Mouse (Mus musculus) C2C12 (cell line): ENCODE measurements around the gene Coq5.

Experiments used
- CEBPB ChIP-seq: IDR thresholded peaks from one replicate; pipeline ENCODE4 v1.6.1; 2011; ENCODE audit warnings: low read depth, mild to moderate bottlenecking, control low read depth, moderate library complexity
- CTCF ChIP-seq: IDR thresholded peaks from one replicate; pipeline ENCODE4 v1.5.1; 2011; ENCODE audit not compliant: control insufficient read depth, insufficient read depth, insufficient read length
- MAX ChIP-seq: IDR thresholded peaks from one replicate; pipeline ENCODE4 v1.6.1; 2011; ENCODE audit warnings: mild to moderate bottlenecking, control low read depth
- MYOD1 ChIP-seq: IDR thresholded peaks from one replicate; pipeline ENCODE4 v1.6.1; 2011; ENCODE audit warnings: low read depth; ENCODE audit not compliant: control insufficient read depth, insufficient read length
- USF1 ChIP-seq: IDR thresholded peaks from one replicate; pipeline ENCODE4 v1.6.1; 2011; ENCODE audit warnings: low read depth, mild to moderate bottlenecking, control low read depth, moderate library complexity

DNA sequence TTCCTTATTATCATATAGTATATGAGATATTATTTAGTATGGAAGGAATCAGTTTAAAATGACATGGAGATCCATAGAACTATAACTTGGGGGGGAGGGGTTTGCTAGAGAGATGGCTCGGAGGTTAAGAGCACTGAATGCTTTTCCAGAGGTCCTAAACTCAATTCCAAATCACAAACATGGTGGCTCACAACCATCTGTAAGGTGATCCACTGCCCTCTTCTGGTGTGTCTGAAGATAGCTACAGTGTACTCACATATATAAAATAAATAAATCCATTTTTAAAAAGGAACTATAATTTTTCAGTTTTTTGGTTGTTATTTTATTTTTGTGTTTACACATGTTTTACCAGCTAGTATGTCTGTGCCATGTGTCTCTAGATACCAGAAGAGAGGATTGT lies 5.1 kb upstream of the Coq5 start:
- TF ChIP-seq USF1 (no peak), CTCF (no peak), CEBPB (no peak), MAX (no peak), MYOD1 (no peak)
